Mouse (Mus musculus) MEL (cell line): ENCODE data around the gene Mill1. TPM values are rescaled to one million over a fixed set of nuclear protein-coding genes. Genes with fewer than 3 reads are reported as not detected.

Source experiments
- DNase-seq: peaks from one replicate; pipeline ENCODE4 v3.0.0; 2011; ENCODE audit warnings: low read depth, low spot score
- H3K27ac ChIP-seq: 2 replicates; pipeline ENCODE4 v1.5.1; 2012; ENCODE audit warnings: low read depth, mild to moderate bottlenecking, control low read depth, low read length, moderate library complexity; ENCODE audit not compliant: control insufficient read depth
- H3K27me3 ChIP-seq, 2 experiments: fragments of 150-350 bp in 1 of 2; sonication (generic) in 1 of 2; 2 replicates each; pipeline ENCODE4 v1.6.1; 2012; ENCODE audit warnings: low read length in 2 of 2, mild to moderate bottlenecking in 2 of 2, improper control_type of control experiment in 1 of 2, moderate library complexity in 1 of 2; ENCODE audit not compliant: insufficient read depth in 2 of 2, control insufficient read depth in 1 of 2
- H3K36me3 ChIP-seq, 2 experiments: 2 replicates each; pipeline ENCODE4 v1.6.1; 2012 to 2014; ENCODE audit warnings: low read length in 2 of 2, improper control_type of control experiment in 1 of 2, inconsistent platforms in 1 of 2, mild to moderate bottlenecking in 1 of 2; ENCODE audit not compliant: insufficient read depth in 2 of 2, control insufficient read depth in 1 of 2
- H3K4me1 ChIP-seq, 2 experiments: fragments of 150-350 bp in 1 of 2; sonication (generic) in 1 of 2; 2 replicates each; pipeline ENCODE4 v1.6.1; 2012; ENCODE audit warnings: low read length in 2 of 2, improper control_type of control experiment in 1 of 2, mild to moderate bottlenecking in 1 of 2; ENCODE audit not compliant: insufficient read depth in 2 of 2, control insufficient read depth in 1 of 2
- H3K4me3 ChIP-seq, 2 experiments: fragments of 150-350 bp in 1 of 2; sonication (generic) in 1 of 2; 2 replicates each; pipeline ENCODE4 v1.5.1; 2012; ENCODE audit warnings: low read depth in 2 of 2, low read length in 2 of 2, mild to moderate bottlenecking in 2 of 2, moderate library complexity in 2 of 2, control low read depth in 1 of 2, improper control_type of control experiment in 1 of 2; ENCODE audit not compliant: control insufficient read depth in 1 of 2, insufficient read depth in 1 of 2
- H3K79me2 ChIP-seq: 2 replicates; pipeline ENCODE4 v1.6.1; 2012; ENCODE audit warnings: mild to moderate bottlenecking, low read length, moderate library complexity; ENCODE audit not compliant: control insufficient read depth, poor library complexity, insufficient read depth
- H3K9ac ChIP-seq: 2 replicates; pipeline ENCODE4 v1.6.1; 2012; ENCODE audit warnings: low read depth, mild to moderate bottlenecking, control low read depth, low read length, moderate library complexity; ENCODE audit not compliant: control insufficient read depth, poor library complexity, severe bottlenecking
- H3K9me3 ChIP-seq: fragments of 150-350 bp; sonication (generic); replicated peaks from 2 replicates; pipeline ENCODE4 v1.6.1; 2012; ENCODE audit warnings: mild to moderate bottlenecking, low read length, improper control_type of control experiment, moderate library complexity; ENCODE audit not compliant: insufficient read depth
- CTCF ChIP-seq, 3 experiments: IDR thresholded peaks in 2 of 3; conservative IDR thresholded peaks in 1 of 3; 2 replicates each; pipeline ENCODE4 v1.5.1; 2011 to 2012; ENCODE audit warnings: low read length in 3 of 3, low read depth in 2 of 3, mild to moderate bottlenecking in 2 of 3, improper control_type of control experiment in 1 of 3, inconsistent platforms in 1 of 3, mixed read lengths in 1 of 3, moderate library complexity in 1 of 3; ENCODE audit not compliant: control insufficient read depth in 1 of 3, insufficient read depth in 1 of 3, poor library complexity in 1 of 3, severe bottlenecking in 1 of 3
- ETS1 ChIP-seq: IDR thresholded peaks from 2 replicates; pipeline ENCODE4 v1.6.1; 2012; ENCODE audit warnings: low read depth, mild to moderate bottlenecking, inconsistent platforms, low read length, improper control_type of control experiment, moderate library complexity
- MYC ChIP-seq: IDR thresholded peaks from 2 replicates; pipeline ENCODE4 v1.6.1; 2011; ENCODE audit warnings: low read depth, mild to moderate bottlenecking, low read length, improper control_type of control experiment, moderate library complexity
- RAD21 ChIP-seq: IDR thresholded peaks from 2 replicates; pipeline ENCODE4 v1.6.1; 2011; ENCODE audit warnings: mild to moderate bottlenecking, low read depth, low read length, improper control_type of control experiment
- RCOR1 ChIP-seq: IDR thresholded peaks from 2 replicates; pipeline ENCODE4 v1.6.1; 2012; ENCODE audit warnings: low read depth, mild to moderate bottlenecking, inconsistent platforms, low read length, improper control_type of control experiment
- SIN3A ChIP-seq: IDR thresholded peaks from 2 replicates; pipeline ENCODE4 v1.6.1; 2012; ENCODE audit warnings: low read length, improper control_type of control experiment, inconsistent platforms
- SMC3 ChIP-seq: IDR thresholded peaks from 2 replicates; pipeline ENCODE4 v1.6.1; 2011; ENCODE audit warnings: low read depth, low read length, improper control_type of control experiment
- polyA plus RNA-seq, 2 experiments: library from polyadenylated mRNA; stranded (reverse) in 1 of 2; unstranded in 1 of 2; fragments of >175 nt in 1 of 2; fragments of >200 nt in 1 of 2; gene quantifications; 2 replicates each; pipeline versions ENCODE4 v1.2.1 to v1.2.4; 2012; ENCODE audit warnings: low replicate concordance in 2 of 2, low read depth in 1 of 2; ENCODE audit not compliant: insufficient read length in 2 of 2, insufficient read depth in 1 of 2, missing spikeins in 1 of 2
- total RNA-seq: library from RNA; depleted of rRNA; stranded (reverse); fragments of 300-350 nt; gene quantifications from 2 replicates; pipeline ENCODE4 v1.2.3, GENCODE M21; 2012; rRNA removed

Mill1 gene
- total and polyA plus RNA-seq, 3 experiments = not detected

DNA sequence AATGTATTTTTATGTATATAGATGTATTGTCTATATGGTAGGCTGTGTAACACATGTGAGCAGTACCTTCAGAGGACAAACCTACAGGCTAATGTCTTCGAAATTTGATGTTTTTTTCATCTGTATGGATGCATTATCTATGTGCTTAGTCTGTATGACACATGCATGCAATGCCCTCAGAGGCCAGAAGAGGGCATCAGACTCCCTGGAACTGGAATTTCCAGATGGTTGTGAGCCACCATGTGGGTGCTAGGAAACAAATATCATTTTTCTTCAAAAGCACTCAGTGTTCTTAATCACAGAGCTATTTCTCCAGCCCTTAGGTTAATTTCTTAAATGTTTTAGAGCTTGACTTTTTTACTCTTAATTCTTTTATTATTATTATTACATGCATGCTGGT lies 15.1 kb downstream of the Mill1 start:
- Histone ChIP-seq H3K79me2 (no peaks in the 10 kb centered on the region), H3K36me3 (no peaks in the 10 kb centered on the region), H3K27ac (no peak overlapping the region), H3K9me3 (no peaks in the 10 kb centered on the region), H3K27me3 (no peaks in the 10 kb centered on the region), H3K4me3 (no peak overlapping the region), H3K9ac (no peak overlapping the region), H3K4me1 (no peaks in the 10 kb centered on the region)
- peak; percentile 16 for DNase-seq
- TF ChIP-seq RAD21 (peak; percentile 12), SIN3A (no peak), MYC (no peak), SMC3 (peak; percentile 14; the same call in 1 of the 2 replicates), ETS1 (no peak), CTCF (IDR thresholded peaks at IDR 0.05 in 2 of 3, conservative IDR thresholded peaks at IDR 0.05 in 1 of 3; ENCODE audit: control insufficient read depth in 1 of 3, insufficient read depth in 1 of 3, low read depth in 2 of 3, low read length in 3 of 3, poor library complexity in 1 of 3, severe bottlenecking in 1 of 3) (peak; percentile 25 to 35 (median 33); a peak in 5 of 6 replicates)

- Histone ChIP-seq H3K9me3 (no peaks in the 10 kb centered on the region), H3K79me2 (no peaks in the 10 kb centered on the region), H3K27me3 (no peaks in the 10 kb centered on the region), H3K36me3 (no peaks in the 10 kb centered on the region), H3K4me1 (no peaks in the 10 kb centered on the region), H3K27ac (no peak overlapping the region), H3K4me3 (no peak overlapping the region), H3K9ac (no peak overlapping the region)
- TF ChIP-seq CTCF (IDR thresholded peaks at IDR 0.05 in 2 of 3, conservative IDR thresholded peaks at IDR 0.05 in 1 of 3; ENCODE audit: control insufficient read depth in 1 of 3, insufficient read depth in 1 of 3, low read depth in 2 of 3, low read length in 3 of 3, poor library complexity in 1 of 3, severe bottlenecking in 1 of 3) (peak in 1 of 3 experiments; percentile 23; a peak in 1 of 6 replicates), RAD21 (peak; percentile 1; the same call in 1 of the 2 replicates), RCOR1 (no peak)
- DNase-seq = peak; percentile 2
Measured at GRCm38 (mm10) chr7:18265089-18265488, 19.9 kb downstream of the Mill1 start.

Other genes with a start within 250 kb of the Mill1 start
- gene Ceacam13, start 235.5 kb upstream of the Mill1 start, total RNA-seq = not detected in 2 replicates
- gene Ceacam13, start 235.5 kb upstream of the Mill1 start, polyA plus RNA-seq = not detected
- not detected in 2 replicates for gene Ceacam12, start 179.4 kb upstream of the Mill1 start, total RNA-seq
- gene Ceacam12, start 179.4 kb upstream of the Mill1 start, polyA plus RNA-seq = not detected
- not detected in 2 replicates for gene Igfl3, start 68.9 kb upstream of the Mill1 start, total RNA-seq
- not detected for gene Igfl3, start 68.9 kb upstream of the Mill1 start, polyA plus RNA-seq
- gene Psg18, start 109.7 kb downstream of the Mill1 start, total RNA-seq = not detected in 2 replicates
- not detected for gene Psg18, start 109.7 kb downstream of the Mill1 start, polyA plus RNA-seq
- not detected in 2 replicates for gene Psg28, start 186.7 kb downstream of the Mill1 start, total RNA-seq
- not detected for gene Psg28, start 186.7 kb downstream of the Mill1 start, polyA plus RNA-seq
- gene Psg26, start 238.8 kb downstream of the Mill1 start, total RNA-seq = not detected in 2 replicates
- not detected for gene Psg26, start 238.8 kb downstream of the Mill1 start, polyA plus RNA-seq